Mouse (Mus musculus): ENCODE results near the gene 1700016K19Rik. TPM values are rescaled to one million over a fixed set of nuclear protein-coding genes. Genes with fewer than 3 reads are reported as not detected.
"Not testable (repeated sequence)": the region's sequence is repeated elsewhere in the genome, so short reads cannot be mapped to it uniquely, and the experiment has no call there.

The 1700016K19Rik gene
- total and polyA plus RNA-seq, 3 experiments: 1.3 TPM; not detected in 2

DNA sequence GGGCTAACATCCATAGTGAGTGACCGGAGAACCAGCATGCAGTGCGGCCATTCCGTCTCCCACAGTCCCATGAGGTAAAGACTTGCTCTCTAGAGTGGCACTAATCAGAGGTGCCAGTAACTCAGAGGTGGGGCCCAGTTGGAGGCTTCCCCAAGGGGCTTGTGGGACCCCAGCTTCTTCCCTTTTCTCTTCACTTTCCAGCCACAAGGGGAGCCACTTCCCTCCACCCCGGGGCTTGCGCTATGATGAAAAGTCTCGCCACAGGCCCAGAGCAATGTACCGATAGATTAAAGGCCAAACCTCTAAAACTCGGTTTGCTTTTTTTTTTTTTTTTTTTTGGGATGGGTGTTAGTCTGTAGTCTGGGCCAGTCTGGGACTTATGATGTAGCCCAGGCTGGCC, 7.8 kb upstream of the 1700016K19Rik start:
- Histone ChIP-seq H3K9ac (ENCODE audit: low read depth, low read length) (no peak overlapping the region), H3K4me3 (no peak overlapping the region), H3K4me1 (ENCODE audit: control insufficient read depth, insufficient read depth, low read length) (no peaks in the 10 kb centered on the region), H3K36me3 (ENCODE audit: control insufficient read depth, insufficient read depth, low read length) (no peaks in the 10 kb centered on the region), H3K79me2 (replicated peaks; ENCODE audit: control insufficient read depth, insufficient read depth, low read length) (no peaks in the 10 kb centered on the region), H3K27ac (no peak overlapping the region), H3K27me3 (ENCODE audit: control insufficient read depth, insufficient read depth, low read length) (no peaks in the 10 kb centered on the region)
- no peak for DNase-seq
- 92% methylated on average over 8 of the region's 8 CpGs for WGBS
- intact Hi-C loops (cut with DNase I): no loop called here
- no peak for TF ChIP-seq CTCF (IDR thresholded peaks at IDR 0.05)
- no peak for TF ChIP-seq EP300 (IDR thresholded peaks at IDR 0.05; ENCODE audit: insufficient read depth, low read depth, low read length)
- TF ChIP-seq POLR2A (IDR thresholded peaks at IDR 0.05; ENCODE audit: insufficient read depth, low read depth, low read length): no peak

DNA sequence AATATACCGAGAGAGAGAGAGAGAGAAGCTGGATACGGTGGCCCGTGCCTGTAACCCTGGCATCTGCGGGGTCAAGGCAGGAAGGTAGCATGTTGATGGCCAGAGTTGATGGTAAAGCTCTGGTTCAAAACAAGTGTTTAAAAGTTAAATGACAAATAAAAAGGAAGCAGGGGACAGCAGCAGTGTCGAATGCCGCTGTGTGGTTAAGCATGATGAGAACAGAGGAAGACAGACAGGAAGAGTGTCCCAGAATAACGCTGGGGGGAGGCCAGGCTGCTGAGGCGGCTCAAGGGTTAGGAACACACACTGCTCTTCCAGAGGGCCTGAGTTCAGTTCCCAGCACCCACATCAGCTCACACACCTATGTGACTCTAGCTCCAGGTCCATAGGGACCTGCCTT, 7.2 kb upstream of the 1700016K19Rik start:
- Histone ChIP-seq H3K4me3 (no peak overlapping the region), H3K36me3 (ENCODE audit: control insufficient read depth, insufficient read depth, low read length) (no peaks in the 10 kb centered on the region), H3K9ac (ENCODE audit: low read depth, low read length) (no peak overlapping the region), H3K27me3 (ENCODE audit: control insufficient read depth, insufficient read depth, low read length) (no peaks in the 10 kb centered on the region), H3K4me1 (ENCODE audit: control insufficient read depth, insufficient read depth, low read length) (no peaks in the 10 kb centered on the region), H3K79me2 (replicated peaks; ENCODE audit: control insufficient read depth, insufficient read depth, low read length) (no peaks in the 10 kb centered on the region), H3K27ac (no peak overlapping the region)
- no peak for DNase-seq
- intact Hi-C loops (cut with DNase I): no loop called here
- WGBS: 67% methylated on average over 8 of the region's 8 CpGs
- TF ChIP-seq POLR2A (IDR thresholded peaks at IDR 0.05; ENCODE audit: insufficient read depth, low read depth, low read length): no peak
- TF ChIP-seq CTCF (IDR thresholded peaks at IDR 0.05): no peak
- no peak for TF ChIP-seq EP300 (IDR thresholded peaks at IDR 0.05; ENCODE audit: insufficient read depth, low read depth, low read length)

DNA sequence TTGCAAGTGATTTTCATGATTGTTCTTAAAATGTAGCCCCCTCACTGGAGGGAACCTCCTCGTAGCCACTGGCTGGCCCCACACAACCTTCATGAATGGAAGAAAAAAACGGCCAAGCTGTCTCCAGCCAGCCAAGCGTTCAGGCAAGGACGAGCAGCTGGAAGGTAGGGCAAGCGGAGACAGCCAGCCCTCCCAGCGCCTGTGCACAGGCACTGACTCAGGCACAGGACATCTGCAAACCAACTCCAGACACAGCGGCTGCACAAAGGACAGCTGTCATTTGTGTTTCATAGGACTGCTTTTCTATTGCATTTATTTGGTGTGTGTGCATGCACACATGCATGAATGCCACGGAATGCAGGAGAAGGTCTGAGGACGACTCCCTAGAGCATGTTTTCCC, 5.4 kb upstream of the 1700016K19Rik start:
- no peak for TF ChIP-seq POLR2A (IDR thresholded peaks at IDR 0.05; ENCODE audit: insufficient read depth, low read depth, low read length)
- TF ChIP-seq EP300 (IDR thresholded peaks at IDR 0.05; ENCODE audit: insufficient read depth, low read depth, low read length): no peak
- TF ChIP-seq CTCF (IDR thresholded peaks at IDR 0.05): no peak
- Histone ChIP-seq H3K79me2 (replicated peaks; ENCODE audit: control insufficient read depth, insufficient read depth, low read length) (no peaks in the 10 kb centered on the region), H3K27ac (no peak overlapping the region), H3K36me3 (ENCODE audit: control insufficient read depth, insufficient read depth, low read length) (no peaks in the 10 kb centered on the region), H3K27me3 (ENCODE audit: control insufficient read depth, insufficient read depth, low read length) (no peaks in the 10 kb centered on the region), H3K9ac (ENCODE audit: low read depth, low read length) (no peak overlapping the region), H3K4me1 (ENCODE audit: control insufficient read depth, insufficient read depth, low read length) (no peaks in the 10 kb centered on the region), H3K4me3 (no peak overlapping the region)
- WGBS: 58% methylated on average over 9 of the region's 9 CpGs
- intact Hi-C loops (cut with DNase I): no loop called here
- no peak for DNase-seq

DNA sequence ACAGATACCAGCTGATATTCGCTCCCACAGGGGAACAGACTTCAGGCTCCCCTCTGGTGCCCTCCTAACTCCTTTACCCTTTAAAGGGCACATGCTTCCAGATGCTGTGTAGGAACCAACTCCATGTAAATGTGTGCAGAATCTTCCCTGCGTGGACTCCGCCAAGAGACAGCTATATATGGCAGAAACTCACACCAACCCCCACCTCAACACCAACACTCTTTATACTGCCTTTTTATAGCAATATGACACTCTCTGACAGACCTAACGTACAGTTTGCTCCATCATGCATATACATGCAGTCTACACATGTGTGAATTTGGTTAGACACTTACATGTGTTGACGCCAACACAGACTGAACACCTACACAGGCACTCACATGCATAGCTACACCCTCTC, 989 bp downstream of the 1700016K19Rik start:
- H3K9ac ChIP-seq (ENCODE audit: low read depth, low read length): no peak overlapping the region
- intact Hi-C loops (cut with DNase I): no loop called here
- no peaks in the 10 kb centered on the region for H3K36me3 ChIP-seq (ENCODE audit: control insufficient read depth, insufficient read depth, low read length)
- TF ChIP-seq CTCF (IDR thresholded peaks at IDR 0.05) (no peak), POLR2A (IDR thresholded peaks at IDR 0.05; ENCODE audit: insufficient read depth, low read depth, low read length) (no peak), EP300 (IDR thresholded peaks at IDR 0.05; ENCODE audit: insufficient read depth, low read depth, low read length) (no peak)
- H3K79me2 ChIP-seq (replicated peaks; ENCODE audit: control insufficient read depth, insufficient read depth, low read length): no peaks in the 10 kb centered on the region
- DNase-seq: no peak
- 86% methylated on average over 5 of the region's 5 CpGs for WGBS
- no peak overlapping the region for H3K27ac ChIP-seq
- H3K4me1 ChIP-seq (ENCODE audit: control insufficient read depth, insufficient read depth, low read length): peaks cover 1% of the 10 kb centered on the region
- no peak overlapping the region for H3K4me3 ChIP-seq
- no peaks in the 10 kb centered on the region for H3K27me3 ChIP-seq (ENCODE audit: control insufficient read depth, insufficient read depth, low read length)

DNA sequence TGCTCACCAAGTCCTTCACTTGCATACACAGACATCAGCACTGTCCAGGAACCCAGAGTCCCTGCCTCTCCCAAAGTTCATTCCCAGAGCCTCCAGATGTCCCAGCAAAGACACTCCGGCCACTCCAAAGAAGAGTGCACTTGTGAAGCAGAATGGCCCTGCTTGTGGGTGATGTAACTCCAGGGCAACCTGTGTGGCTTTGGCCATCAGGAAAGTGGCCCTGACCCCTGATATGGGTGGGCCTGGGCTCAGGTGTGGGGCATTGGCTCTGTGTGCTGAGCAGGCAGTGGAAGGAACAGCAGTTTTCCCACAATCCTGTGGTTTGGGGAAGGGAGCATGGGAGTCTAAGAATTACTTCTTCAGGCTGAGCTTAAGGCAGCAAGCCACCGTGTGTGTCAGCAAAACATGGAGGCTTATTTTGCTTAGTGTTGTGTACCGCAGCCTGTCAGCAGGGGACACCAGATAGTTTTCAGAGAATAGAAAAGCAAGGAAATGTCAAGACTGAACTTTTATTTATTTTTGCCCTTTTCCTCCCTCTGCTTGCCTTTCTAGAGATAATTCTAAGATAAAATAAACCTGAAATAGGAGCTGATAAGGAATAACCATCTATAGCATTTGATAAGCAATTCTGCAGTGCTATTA, 1.6 kb downstream of the 1700016K19Rik start:
- H3K9ac ChIP-seq (ENCODE audit: low read depth, low read length): no peak overlapping the region
- DNase-seq: no peak
- no peaks in the 10 kb centered on the region for H3K36me3 ChIP-seq (ENCODE audit: control insufficient read depth, insufficient read depth, low read length)
- WGBS: 40% methylated on average over 3 of the region's 3 CpGs
- intact Hi-C loops (cut with DNase I): no loop called here
- H3K4me1 ChIP-seq (ENCODE audit: control insufficient read depth, insufficient read depth, low read length): peaks cover 1% of the 10 kb centered on the region
- no peaks in the 10 kb centered on the region for H3K79me2 ChIP-seq (replicated peaks; ENCODE audit: control insufficient read depth, insufficient read depth, low read length)
- H3K27ac ChIP-seq: no peak overlapping the region
- peak; percentile 65 for TF ChIP-seq CTCF (IDR thresholded peaks at IDR 0.05)
- TF ChIP-seq POLR2A (IDR thresholded peaks at IDR 0.05; ENCODE audit: insufficient read depth, low read depth, low read length): no peak
- TF ChIP-seq EP300 (IDR thresholded peaks at IDR 0.05; ENCODE audit: insufficient read depth, low read depth, low read length): no peak
- no peaks in the 10 kb centered on the region for H3K27me3 ChIP-seq (ENCODE audit: control insufficient read depth, insufficient read depth, low read length)
- H3K4me3 ChIP-seq: no peak overlapping the region

DNA sequence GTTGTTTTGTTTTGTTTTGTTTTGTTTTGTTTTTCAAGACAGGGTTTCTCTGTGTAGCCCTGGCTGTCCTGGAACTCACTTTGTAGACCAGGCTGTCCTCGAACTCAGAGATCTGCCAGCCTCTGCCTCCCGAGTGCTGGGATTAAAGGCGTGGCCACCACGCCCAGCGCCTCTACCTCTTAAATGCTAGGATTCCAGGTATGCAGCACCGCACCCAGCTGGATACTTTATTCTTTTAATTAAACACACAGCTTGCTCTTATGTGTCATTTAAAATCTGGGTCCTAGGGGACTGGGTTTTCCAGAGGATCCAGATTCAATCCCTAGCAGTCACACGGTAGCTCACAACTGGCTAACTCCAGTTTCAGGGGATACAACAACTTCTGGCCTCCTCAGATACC, 4.6 kb downstream of the 1700016K19Rik start:
- H3K27ac ChIP-seq; intact Hi-C loops (cut with DNase I); H3K79me2 ChIP-seq (replicated peaks; ENCODE audit: control insufficient read depth, insufficient read depth, low read length); DNase-seq; H3K27me3 ChIP-seq (ENCODE audit: control insufficient read depth, insufficient read depth, low read length); H3K9ac ChIP-seq (ENCODE audit: low read depth, low read length); H3K4me3 ChIP-seq; H3K4me1 ChIP-seq (ENCODE audit: control insufficient read depth, insufficient read depth, low read length); H3K36me3 ChIP-seq (ENCODE audit: control insufficient read depth, insufficient read depth, low read length): not testable (repeated sequence)
- 95% methylated on average over 7 of the region's 7 CpGs for WGBS

All from heart, adult 2 months (tissue).